Mouse (Mus musculus) induced T-regulatory cell, adult 2 months (primary cell): ENCODE data around the gene Patj.

Source experiments
- DNase-seq: peaks from one replicate; pipeline ENCODE4 v3.0.0-alpha.2; 2012; ENCODE audit warnings: low read depth

The Patj gene

DNA sequence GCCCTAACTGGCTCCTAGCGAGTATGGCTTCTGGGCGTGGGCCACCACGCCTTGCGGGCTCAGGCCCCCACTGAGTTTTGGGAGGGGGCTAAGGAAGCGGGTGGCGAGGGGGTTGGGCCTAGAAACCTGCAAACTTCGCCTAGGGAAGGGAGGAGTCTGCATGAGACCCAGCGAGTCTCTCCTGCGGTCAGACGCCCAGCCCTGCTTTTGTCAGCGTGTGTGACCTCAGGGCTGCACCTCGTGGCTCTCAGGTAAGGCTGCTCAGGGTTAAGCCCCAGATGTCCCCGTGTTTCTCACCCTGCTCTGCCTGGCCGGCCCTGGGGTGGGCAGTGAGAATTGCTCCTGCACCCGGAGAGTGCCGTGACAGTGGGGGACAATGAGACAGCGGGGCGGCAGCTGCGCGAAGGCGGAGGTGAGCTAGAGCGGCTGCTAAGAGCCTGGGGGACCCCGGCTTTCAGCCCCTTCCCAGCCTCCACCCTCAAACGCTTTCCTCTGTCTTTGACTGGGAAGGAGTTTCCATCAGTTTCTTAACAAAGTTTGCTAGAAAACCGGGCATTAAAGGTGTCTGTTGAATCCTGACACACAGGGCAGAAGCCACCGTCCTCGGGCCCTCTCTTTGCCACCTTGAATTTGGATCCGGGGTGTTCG is 331.1 kb downstream of the Patj start, which contains the start of gene L1td1:
TSS of gene L1td1 (plus strand) at position 145 of the 648 bp plus-strand sequence.
- no peak for DNase-seq

DNA sequence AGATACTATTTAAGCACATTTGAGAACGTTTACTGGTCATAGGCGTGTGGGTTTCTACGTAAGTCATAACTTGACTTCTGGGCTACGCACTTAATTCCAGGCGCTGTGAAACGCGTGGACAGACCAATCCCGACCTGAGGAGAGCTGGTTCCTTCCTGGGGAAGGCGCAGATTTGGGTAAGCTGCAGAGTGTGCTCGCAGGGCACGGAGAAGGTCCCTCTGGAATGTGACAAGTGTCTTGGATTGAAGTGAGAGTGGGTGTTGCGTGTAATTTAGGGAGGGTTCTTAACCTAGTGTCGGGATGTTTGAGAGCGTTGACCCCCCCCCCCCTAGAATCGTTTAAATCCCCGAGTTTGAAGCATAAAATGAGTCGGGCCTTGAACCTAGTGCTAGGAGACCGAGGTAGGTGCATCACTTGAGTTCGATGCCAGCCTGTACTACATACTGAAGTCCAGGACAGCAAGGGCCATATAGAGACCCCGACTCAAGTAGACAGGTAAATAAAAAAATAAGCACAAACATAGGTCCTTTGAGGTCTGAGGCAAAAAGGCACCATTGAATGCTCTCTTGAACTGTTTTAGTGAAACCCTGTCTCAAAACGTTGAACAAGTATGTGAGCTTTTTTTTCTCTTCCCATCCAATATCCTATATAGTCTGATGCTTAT is 331.8 kb downstream of the Patj start:
- DNase-seq: no peak

DNA sequence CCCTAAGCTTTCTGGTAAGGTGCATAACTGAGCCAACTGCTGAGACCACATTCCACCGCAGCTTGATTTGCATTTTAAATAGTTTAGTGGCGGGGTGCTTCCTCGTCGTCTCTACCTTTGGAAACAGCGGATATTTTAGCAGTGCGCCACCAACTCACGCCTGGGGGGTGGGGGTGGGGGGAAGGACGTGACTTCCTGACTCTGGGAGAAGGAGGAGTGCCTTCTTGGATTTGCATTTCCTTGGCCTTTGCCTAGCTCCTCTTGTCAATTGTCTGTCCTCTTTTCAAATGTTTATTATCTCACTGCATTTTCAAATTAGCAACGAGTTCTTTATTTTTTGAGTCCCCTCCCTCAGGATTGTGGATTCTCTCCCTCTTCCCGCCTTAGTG is 332.4 kb downstream of the Patj start:
- no peak for DNase-seq

- DNase-seq: no peak
Observed at GRCm38 (mm10) chr4:98728716-98729115, 333.1 kb downstream of the Patj start.

DNA sequence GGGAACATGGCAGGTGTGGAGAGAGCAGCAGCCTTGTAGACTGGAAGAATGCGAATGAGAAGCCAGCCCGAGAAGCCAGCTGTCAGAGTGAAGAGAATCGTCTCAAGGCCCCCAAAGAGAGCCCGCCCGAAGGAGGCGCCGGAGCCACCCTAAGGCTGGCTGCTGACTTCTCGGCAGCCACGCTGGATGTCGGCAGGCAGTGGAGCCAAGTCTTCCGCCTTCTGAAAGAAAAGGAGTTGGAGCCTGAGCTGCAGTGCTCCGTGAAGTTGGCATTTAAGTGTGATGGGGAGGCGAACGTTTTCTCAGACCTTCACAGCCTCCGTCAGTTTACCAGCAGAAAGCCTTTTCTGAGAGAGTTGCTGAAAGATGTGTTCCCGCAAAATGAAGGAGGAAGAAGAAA is 338.1 kb downstream of the Patj start:
- DNase-seq: no peak

GRCm38 (mm10) chr4:98739753-98740152 is 344.2 kb downstream of the Patj start:
- no peak for DNase-seq

DNA sequence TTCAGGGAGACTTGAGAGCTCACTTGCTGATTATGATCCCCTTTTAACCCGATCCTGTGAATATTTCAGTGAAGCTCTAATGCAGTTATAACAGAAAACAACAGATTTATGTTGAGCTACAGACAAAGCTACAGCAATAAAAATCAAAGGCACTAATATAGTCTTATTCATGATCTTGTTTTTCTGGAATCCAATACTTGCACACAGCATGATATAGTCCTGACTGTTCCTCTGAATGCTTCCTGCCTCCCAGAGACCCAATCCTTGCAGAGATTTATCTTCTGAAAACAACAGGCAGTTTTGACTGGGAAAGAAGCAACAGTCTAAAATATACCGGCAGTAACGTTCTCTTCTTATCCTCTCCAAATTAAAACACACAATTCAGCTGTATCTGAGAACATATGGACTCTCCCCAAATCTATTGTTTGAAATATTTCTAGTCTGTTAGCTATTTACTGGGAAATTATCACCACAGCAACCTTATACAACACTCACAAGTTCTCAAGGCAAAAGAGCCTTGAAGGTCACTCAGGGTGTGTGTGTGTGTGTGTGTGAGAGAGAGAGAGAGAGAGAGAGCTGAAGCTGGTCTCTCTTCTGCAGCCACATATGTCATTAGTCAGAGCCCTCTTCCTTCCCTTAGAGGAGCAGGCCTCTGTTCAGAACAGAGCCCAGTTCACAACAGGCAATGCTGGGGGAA is 347.8 kb downstream of the Patj start:
- no peak for DNase-seq

GRCm38 (mm10) chr4:98743906-98744210 is 348.3 kb downstream of the Patj start:
- DNase-seq: no peak

GRCm38 (mm10) chr4:98754456-98754855 is 358.9 kb downstream of the Patj start:
- DNase-seq: no peak

DNA sequence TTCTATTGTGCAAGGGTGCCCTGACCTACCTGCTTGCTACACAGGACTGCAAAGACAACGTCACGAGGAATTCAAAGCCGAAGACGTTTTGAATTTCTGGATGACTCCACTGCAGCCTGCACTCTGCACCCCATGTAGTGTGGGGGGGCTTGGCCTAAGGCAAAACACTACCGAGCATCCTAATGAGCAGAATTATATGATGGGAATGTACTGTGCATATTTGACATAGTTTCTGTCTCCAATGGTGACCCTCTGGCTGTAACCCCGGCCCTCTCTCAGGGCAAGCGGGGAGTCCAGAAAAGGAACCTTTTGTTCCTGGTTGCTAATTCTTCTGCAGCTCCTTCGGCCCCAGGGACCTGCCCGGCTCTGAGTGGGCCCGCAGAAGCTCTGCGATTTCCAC is 360.6 kb downstream of the Patj start:
- no peak for DNase-seq

GRCm38 (mm10) chr4:98758012-98758821 is 362.6 kb downstream of the Patj start:
- no peak for DNase-seq

GRCm38 (mm10) chr4:98758872-98759518 is 363.4 kb downstream of the Patj start:
- DNase-seq: no peak

GRCm38 (mm10) chr4:98767134-98768133 is 371.8 kb downstream of the Patj start:
- DNase-seq: no peak
